Comparison of ENCODE assay signal across 18 mouse cellular contexts in genomic region chr4:120880731-120881432, GRCm38 (mm10). TPM values are rescaled to one million over a fixed set of nuclear protein-coding genes. Genes with fewer than 3 reads are reported as not detected.
DNase-seq lines count a peak whose midpoint lies in the region; ATAC-seq lines count a peak whose summit lies in the region.
"Had no signal": no experiment of that assay in that cellular context is flagged by ENCODE, and none has a peak within 500 bp of the region (broad histone marks: within the 10 kb centered on the region; RNA-seq: fewer than 3 reads in every experiment).

No protein-coding gene starts in this region.

- no peaks in the 10 kb centered on the region for H3K36me3 ChIP-seq in limb, embryonic 10.5 days
- H3K36me3 ChIP-seq: heart, embryonic 10.5 days had no signal

- ATAC-seq in frontal cortex, adult (ENCODE audit: low TSS enrichment): peak; percentile 36
- peak; percentile 85 for ATAC-seq in granulocyte monocyte progenitor cell, adult 5-6 weeks (replicated peaks; ENCODE audit: poor library complexity, severe bottlenecking)
- ATAC-seq: forebrain, postnatal 0 days had no signal

- H3K9me3 ChIP-seq in limb, embryonic 10.5 days (replicated peaks): no peaks in the 10 kb centered on the region
- H3K9me3 ChIP-seq: heart, embryonic 10.5 days had no signal

- DNase-seq in frontal cortex, postnatal 10 days (ENCODE audit: low spot score in 2 of 2): no peak
- DNase-seq in right cerebral cortex, adult 18-20 months: peak; percentile 47
- DNase-seq in right cerebral cortex, postnatal 10 days (ENCODE audit: low spot score in 2 of 2): no peak
- no peak for DNase-seq in cerebellum, postnatal 36 days
- no peak for DNase-seq in limb, embryonic 10.5 days (ENCODE audit: low spot score)
- no peak for DNase-seq in cerebellum, adult 18-20 months
- DNase-seq: adrenal gland, postnatal 25 days; B cell, adult 2 months; cerebellum, postnatal 10 days; forebrain, postnatal 0 days; gastrocnemius, postnatal 10 days; heart, postnatal 14 days; lung, adult 18-20 months had no signal

- no peak overlapping the region for H3K4me3 ChIP-seq in limb, embryonic 10.5 days
- H3K4me3 ChIP-seq: erythroblast, embryonic 14.5 days; heart, embryonic 10.5 days had no signal

- 0 out of 2 replicates have a peak, but pooled peaks cover 4% of the 10 kb centered on the region for H3K27me3 ChIP-seq in limb, embryonic 10.5 days (ENCODE audit: low read depth, poor library complexity, severe bottlenecking)

- 62% methylated on average over 6 of the region's 6 CpGs for WGBS in limb, embryonic 10.5 days

- H3K4me1 ChIP-seq in limb, embryonic 10.5 days: peaks cover 25% of the 10 kb centered on the region

- no peak overlapping the region for H3K27ac ChIP-seq in limb, embryonic 10.5 days
- H3K27ac ChIP-seq: heart, embryonic 10.5 days had no signal

RNA-seq across cellular contexts. Expression of gene Rims3, which starts 26.3 kb away (rescaled TPM):
- total RNA-seq in granulocyte monocyte progenitor cell, adult 5-6 weeks (2014; fragmentation: Nextera tagmentation): not detected in 2 replicates
- not detected in 2 replicates for total RNA-seq in granulocyte monocyte progenitor cell, adult 5-6 weeks (2017)
- polyA plus RNA-seq in limb, embryonic 10.5 days (2016; fragmentation: Nextera tagmentation; extraction: Ambion mirVana): 0.24 and 0.39 TPM in 2 replicates
- total RNA-seq: megakaryocyte-erythroid progenitor cell, adult 5-6 weeks had no signal

RNA-seq across cellular contexts. Expression of gene Exo5, which starts 43.9 kb away (rescaled TPM):
- 15.4 and 17.6 TPM in 2 replicates for total RNA-seq in granulocyte monocyte progenitor cell, adult 5-6 weeks (2014; fragmentation: Nextera tagmentation)
- total RNA-seq in granulocyte monocyte progenitor cell, adult 5-6 weeks (2017): 16.4 and 18.1 TPM in 2 replicates
- polyA plus RNA-seq in limb, embryonic 10.5 days (2016; fragmentation: Nextera tagmentation; extraction: Ambion mirVana): 36.4 and 37.3 TPM in 2 replicates

RNA-seq across cellular contexts. Expression of gene Nfyc, which starts 49.5 kb away (rescaled TPM):
- 24.9 and 53.4 TPM in 2 replicates for total RNA-seq in granulocyte monocyte progenitor cell, adult 5-6 weeks (2014; fragmentation: Nextera tagmentation)
- 45.1 and 61.6 TPM in 2 replicates for total RNA-seq in granulocyte monocyte progenitor cell, adult 5-6 weeks (2017)
- 129 TPM in 2 replicates for polyA plus RNA-seq in limb, embryonic 10.5 days (2016; fragmentation: Nextera tagmentation; extraction: Ambion mirVana)
